Mouse (Mus musculus): ENCODE results near the gene Gm26741. TPM values are rescaled to one million over a fixed set of nuclear protein-coding genes. Genes with fewer than 3 reads are reported as not detected.
"Not testable (repeated sequence)": the region's sequence is repeated elsewhere in the genome, so short reads cannot be mapped to it uniquely, and the experiment has no call there.

The Gm26741 gene
- total RNA-seq (2021) = not detected
- long read RNA-seq, experiment 1 = 0 reads
- long read RNA-seq, experiment 2 = 0 reads

GRCm38 (mm10) chr10:52358467-52358866 lies at the start of gene Gm26741:
Gene Gm26741 (plus strand): TSS chr10:52358767.
- no peak for DNase-seq

- DNase-seq = peak; percentile 46
Observed at GRCm38 (mm10) chr10:52309196-52309595, 49.4 kb upstream of the Gm26741 start.

DNA sequence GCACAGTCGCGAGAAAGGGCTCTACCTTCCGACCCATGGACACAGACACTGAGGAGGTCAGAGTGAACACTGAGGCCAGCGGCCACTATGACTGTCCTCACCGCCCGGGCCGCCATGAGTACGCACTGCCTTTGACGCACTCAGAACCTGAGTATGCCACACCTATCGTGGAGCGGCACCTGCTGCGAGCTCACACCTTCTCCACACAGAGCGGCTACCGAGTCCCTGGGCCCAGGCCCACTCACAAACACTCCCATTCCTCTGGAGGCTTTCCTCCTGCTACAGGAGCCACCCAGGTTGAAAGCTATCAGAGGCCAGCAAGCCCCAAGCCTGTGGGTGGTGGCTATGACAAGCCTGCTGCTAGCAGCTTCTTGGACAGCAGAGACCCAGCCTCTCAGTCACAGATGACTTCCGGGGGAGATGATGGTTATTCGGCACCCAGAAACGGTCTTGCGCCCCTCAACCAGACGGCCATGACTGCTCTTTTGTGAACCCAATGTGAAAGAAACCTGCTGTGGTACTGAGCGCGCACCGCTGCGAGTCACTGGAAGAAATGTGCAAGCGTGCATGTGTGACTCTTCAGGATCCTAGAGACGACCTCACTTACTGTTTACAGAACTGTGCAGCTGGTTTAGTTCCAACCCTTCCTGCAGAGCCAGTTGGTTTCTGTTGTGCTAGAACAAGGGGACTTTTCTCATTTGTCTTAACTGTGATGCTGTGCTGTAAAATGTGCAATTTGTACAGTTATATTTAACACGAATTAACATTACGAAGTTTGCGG lies 38.9 kb upstream of the Gm26741 start:
- DNase-seq = no peak

- no peak for DNase-seq
Observed at GRCm38 (mm10) chr10:52321918-52322317, 36.6 kb upstream of the Gm26741 start.

DNA sequence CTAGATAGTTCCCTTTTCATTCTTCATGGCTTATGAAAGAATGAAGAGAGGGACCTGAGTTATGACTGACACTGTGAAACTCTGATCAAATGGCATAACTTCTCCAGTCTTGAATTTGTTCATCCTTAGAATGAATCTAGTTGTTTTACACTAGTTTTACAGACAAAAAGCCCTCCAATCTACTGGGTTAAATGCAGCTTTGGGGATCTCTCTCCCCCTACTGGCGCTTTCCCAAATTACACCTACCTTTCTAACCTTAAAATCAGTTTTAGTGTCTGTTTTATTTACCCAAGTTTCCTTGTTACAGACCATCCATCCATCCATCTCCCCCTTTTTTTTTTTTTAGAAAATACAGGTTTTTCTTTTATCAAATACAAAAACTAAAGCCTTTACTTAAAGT lies 27.6 kb upstream of the Gm26741 start:
- DNase-seq = no peak

- DNase-seq = not testable (repeated sequence)
Observed at GRCm38 (mm10) chr10:52343324-52343723, 15.2 kb upstream of the Gm26741 start.

DNA sequence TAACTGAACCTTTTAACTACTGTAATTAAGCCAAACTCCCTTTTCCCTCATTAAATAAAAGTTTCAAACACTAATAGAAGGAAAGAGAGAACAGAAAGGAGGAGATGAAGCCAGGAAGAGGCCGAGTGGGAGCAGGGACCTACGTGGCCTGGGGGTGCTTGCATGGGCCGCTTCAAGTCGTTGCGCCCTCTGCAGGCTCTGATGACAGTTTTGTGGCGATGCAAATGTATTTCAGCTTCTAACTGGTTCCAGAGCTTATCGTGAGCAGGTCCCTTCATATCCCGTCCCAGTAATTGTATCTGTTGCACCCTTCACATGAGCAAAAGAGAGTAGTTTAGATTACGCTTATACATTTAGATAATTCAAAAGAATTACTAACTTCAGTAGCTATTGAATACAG lies 5.4 kb upstream of the Gm26741 start:
- no peak for DNase-seq

DNA sequence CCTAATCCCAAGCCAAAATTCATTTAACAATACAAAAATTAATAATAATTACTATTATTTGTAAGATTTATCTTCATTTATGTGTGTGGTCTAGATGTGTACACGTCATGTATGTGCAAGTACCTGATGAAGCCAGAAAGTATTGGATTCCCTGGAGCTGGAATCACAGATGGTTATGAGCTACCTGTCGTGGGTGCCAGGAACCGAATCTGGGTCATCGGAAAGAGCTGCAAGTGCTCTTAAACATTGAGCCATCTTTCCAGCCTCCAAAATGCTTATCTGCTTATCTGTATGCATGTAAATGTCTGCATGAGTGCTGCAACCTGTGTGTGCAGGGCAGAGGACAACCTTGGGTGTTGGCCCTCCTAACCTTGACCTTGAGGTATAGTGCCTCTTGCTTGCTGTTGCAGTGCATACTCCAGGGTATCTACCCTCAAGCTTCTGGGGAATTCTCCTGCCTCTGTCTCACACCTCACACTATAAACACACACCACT lies 1.7 kb downstream of the Gm26741 start:
- DNase-seq = no peak

- DNase-seq = no peak
Observed at GRCm38 (mm10) chr10:52360862-52361609, 2.5 kb downstream of the Gm26741 start.

DNA sequence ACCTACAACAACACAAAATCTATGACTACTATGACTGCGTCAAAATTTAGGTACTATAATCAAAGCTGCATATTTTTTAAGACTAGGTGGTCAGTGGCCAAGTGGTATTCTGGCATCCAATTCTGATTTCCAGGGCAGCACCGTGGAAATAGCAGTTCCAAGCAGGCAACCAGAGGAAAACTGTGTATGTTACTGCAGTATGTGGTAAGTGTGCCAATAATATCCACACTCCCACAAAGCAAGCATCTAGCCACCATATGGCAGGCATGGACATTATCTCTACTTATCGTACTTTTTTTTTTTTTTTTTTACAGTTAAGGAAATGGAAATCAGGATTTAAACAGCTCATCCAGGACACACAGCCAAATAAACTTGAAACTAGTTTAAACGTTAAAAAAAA lies 9.8 kb downstream of the Gm26741 start:
- no peak for DNase-seq

DNA sequence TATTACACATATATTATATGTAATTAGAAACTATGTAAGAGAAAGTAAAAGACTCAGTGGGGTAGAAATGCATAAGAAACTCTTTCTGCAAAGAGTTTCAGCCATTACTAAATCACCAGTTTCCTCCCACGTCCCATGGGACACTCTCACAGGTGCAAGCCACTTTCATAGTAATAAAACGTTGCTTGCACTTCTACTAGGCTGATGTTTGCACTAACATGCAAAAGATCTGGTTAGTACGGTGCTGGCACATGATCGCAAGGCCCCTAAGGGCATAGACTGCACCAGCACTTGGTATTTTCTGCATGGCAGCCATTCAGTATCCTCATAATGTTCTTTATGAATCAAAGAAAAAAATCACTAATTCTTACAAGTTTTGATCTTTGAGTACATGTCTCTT lies 15.3 kb downstream of the Gm26741 start:
- DNase-seq = no peak

GRCm38 (mm10) chr10:52374651-52375050 lies 16.1 kb downstream of the Gm26741 start:
- DNase-seq = no peak

DNA sequence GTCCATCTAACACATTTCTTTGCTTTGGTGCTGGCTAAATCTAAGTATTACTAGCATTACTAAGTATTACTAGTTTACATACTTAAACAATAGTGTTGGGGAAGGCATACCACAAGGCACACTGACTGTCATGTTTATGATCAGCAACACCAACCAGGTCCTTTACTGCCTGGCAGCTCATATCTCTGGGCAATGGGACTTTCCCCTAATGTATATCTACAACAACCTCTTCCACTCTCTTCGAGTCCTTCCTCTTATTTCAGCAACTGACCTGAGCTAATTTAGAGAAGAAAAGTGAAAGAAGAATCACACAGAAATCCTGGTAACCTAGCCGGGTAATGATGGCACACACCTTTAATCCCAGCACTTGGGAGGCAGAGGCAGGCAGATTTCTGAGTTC lies 17.9 kb downstream of the Gm26741 start:
- no peak for DNase-seq

DNA sequence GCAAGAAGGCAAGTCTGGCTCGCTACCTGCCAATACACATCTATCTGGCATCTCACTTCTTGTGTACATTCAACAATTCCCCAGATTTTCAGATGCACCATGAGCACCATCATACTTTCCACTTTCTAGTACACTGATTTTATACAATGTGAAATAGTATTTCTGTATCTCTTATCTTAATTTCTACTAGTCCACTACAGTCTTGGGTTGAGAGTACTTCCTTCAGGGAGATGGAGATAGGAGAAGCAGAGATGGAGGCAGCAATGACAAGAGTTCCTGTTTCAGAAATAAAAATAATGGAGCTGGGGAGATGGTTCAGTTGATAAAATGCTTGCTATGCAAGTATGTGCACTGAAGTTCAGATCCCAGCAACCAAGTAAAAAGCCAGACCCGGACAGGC lies 19.2 kb downstream of the Gm26741 start:
- DNase-seq = no peak

DNA sequence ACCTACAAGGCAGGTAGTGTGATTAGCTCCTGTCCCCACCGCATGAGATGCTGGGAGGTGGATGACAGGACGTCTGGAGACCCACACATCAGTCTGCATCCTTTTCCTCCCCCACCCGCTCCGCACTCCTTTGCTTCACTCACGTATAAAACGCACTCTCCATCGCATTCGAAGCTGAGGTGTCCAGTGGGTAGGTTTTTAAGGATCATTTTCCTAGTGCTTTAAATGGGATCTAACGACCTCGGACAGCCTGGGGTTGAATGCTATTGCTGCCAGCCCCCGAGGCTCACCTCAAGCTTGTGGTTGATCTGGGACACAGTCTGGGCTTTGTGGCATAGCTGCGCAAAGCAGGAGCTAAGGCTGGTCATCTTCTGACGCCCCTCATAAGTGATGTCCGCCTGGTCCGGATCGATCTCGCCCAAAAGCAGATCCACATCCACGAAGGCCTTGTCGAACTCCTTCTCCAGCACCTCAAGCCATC lies 22.8 kb downstream of the Gm26741 start:
- DNase-seq = no peak

GRCm38 (mm10) chr10:52381845-52382591 lies 23.5 kb downstream of the Gm26741 start, which contains the start of gene Gopc:
Gene Gopc (minus strand): TSS chr10:52382124.
- peak; percentile 97 for DNase-seq

GRCm38 (mm10) chr10:52383022-52383421 lies 24.5 kb downstream of the Gm26741 start:
- no peak for DNase-seq

DNA sequence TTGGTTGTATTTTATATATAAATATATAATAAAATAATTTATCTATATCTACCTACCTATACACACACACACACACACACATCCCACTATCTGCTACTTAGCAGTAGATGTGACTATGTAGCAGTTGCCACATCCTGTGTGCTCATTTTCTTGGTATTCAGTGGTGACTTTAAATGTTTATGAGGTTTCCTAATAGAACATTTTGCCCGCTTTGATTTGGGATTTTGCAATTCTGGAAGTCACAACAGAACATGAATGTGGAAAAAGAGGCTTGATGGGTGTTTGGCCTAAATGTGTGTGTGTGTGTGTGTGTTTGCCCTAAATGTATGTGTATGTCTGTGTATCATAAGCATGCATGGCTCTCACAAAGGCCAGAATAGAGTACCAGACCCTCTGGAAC lies 25.0 kb downstream of the Gm26741 start:
- no peak for DNase-seq

GRCm38 (mm10) chr10:52384823-52385610 lies 26.4 kb downstream of the Gm26741 start:
- peak; percentile 27 for DNase-seq

- no peak for DNase-seq
Observed at GRCm38 (mm10) chr10:52387192-52387591, 28.6 kb downstream of the Gm26741 start.

DNA sequence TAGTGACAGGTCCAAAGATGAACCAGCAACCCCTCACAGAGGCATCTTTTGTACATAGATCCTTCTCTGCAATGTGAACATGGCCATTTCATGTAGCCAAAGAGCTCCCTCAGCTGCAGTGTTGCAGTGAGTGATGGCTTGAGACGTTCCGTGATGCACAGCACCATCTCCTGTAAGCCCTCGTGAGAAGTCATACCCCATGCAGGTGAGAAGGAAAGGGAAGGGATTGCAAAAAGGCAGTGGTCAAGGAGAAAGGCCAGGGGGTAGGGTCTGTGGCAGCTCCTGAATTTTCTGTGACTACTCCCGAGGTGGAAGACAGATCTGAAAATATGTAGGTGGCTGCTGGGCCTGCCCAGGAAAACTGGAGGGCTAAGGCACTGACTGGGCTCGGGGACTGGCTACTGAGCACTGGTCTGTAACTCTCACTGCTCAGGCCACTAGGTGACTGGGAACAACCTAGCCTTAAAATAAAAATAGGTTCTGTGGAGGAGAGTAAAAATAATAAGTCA lies 30.4 kb downstream of the Gm26741 start, which contains the start of gene Nepn:
Gene Nepn, plus strand, starts transcription at position 51 of the 509 bp plus-strand sequence.
- no peak for DNase-seq
